Mouse (Mus musculus) left cerebral cortex, postnatal 36 days (tissue): Measurements from ENCODE around the gene Gabpb1. TPM values are rescaled to one million over a fixed set of nuclear protein-coding genes. Genes with fewer than 3 reads are reported as not detected.
"Not testable (repeated sequence)": the region's sequence is repeated elsewhere in the genome, so short reads cannot be mapped to it uniquely, and the experiment has no call there.

Source experiments
- DNase-seq, 2 experiments: peaks; one replicate each; pipeline ENCODE4 v3.0.0; 2021 to 2022; ENCODE audit warnings: low spot score in 2 of 2, mixed read lengths in 1 of 2
- intact Hi-C: fragments of 180-260 bp; cut with DNase I; formaldehyde crosslinking; loops from one replicate; pipeline ENCODE4 v1.15.1; 2025
- total RNA-seq, 2 experiments: library from RNA; stranded (reverse); gene quantifications; 2 replicates each; pipeline ENCODE4 v1.2.3; 2021

The Gabpb1 gene
- total RNA-seq, 2 experiments from 2014 or later, result 17.2 to 22.7 TPM

- DNase-seq, result no peak
- intact Hi-C loops, result no loop called here
These were observed 28.4 kb downstream of the Gabpb1 start for GRCm38 (mm10) chr2:126647762-126648161.

- intact Hi-C loops, result no loop called here
- DNase-seq, result no peak
These were observed 29.7 kb downstream of the Gabpb1 start for GRCm38 (mm10) chr2:126646461-126646860.

GRCm38 (mm10) chr2:126644768-126645167, 31.4 kb downstream of the Gabpb1 start:
- no peak for DNase-seq
- intact Hi-C loops, result no loop called here

- no peak for DNase-seq
- intact Hi-C loops, result no loop called here
These were observed 35.8 kb downstream of the Gabpb1 start for GRCm38 (mm10) chr2:126640298-126640697.

- DNase-seq, result no peak
- intact Hi-C loops, result no loop called here
These were observed 40.0 kb downstream of the Gabpb1 start for GRCm38 (mm10) chr2:126635939-126636823.

- intact Hi-C loops, result no loop called here
- no peak for DNase-seq
These were observed 43.0 kb downstream of the Gabpb1 start for GRCm38 (mm10) chr2:126633165-126633564.

- DNase-seq, result no peak
- intact Hi-C loops, result no loop called here
These were observed 47.6 kb downstream of the Gabpb1 start for GRCm38 (mm10) chr2:126628455-126628995.

GRCm38 (mm10) chr2:126623138-126623537, 53.0 kb downstream of the Gabpb1 start:
- intact Hi-C loops, result no loop called here
- no peak for DNase-seq

- DNase-seq, result no peak
These were observed 53.7 kb downstream of the Gabpb1 start for GRCm38 (mm10) chr2:126622455-126622854.

GRCm38 (mm10) chr2:126619249-126619704, 56.9 kb downstream of the Gabpb1 start, which contains the start of gene Hdc:
Gene Hdc (minus strand): TSS chr2:126619299.
- intact Hi-C loops, result no loop called here

More at GRCm38 (mm10) chr2:126622455-126622854, 53.7 kb downstream of the Gabpb1 start:
- intact Hi-C loops, result no loop called here

GRCm38 (mm10) chr2:126618470-126619179, 57.5 kb downstream of the Gabpb1 start:
- intact Hi-C loops, result no loop called here
- no peak for DNase-seq

More at GRCm38 (mm10) chr2:126619249-126619704, 56.9 kb downstream of the Gabpb1 start, which contains the start of gene Hdc:
- DNase-seq, result no peak

- intact Hi-C loops, result no loop called here
- no peak for DNase-seq
These were observed 60.8 kb downstream of the Gabpb1 start for GRCm38 (mm10) chr2:126615355-126615754.

GRCm38 (mm10) chr2:126609600-126609999, 66.5 kb downstream of the Gabpb1 start:
- DNase-seq, intact Hi-C loops: not testable (repeated sequence)

GRCm38 (mm10) chr2:126607553-126608203, 68.5 kb downstream of the Gabpb1 start:
- no peak for DNase-seq
- intact Hi-C loops, result no loop called here

GRCm38 (mm10) chr2:126606688-126607062, 69.5 kb downstream of the Gabpb1 start:
- intact Hi-C loops, result no loop called here
- DNase-seq, result no peak

GRCm38 (mm10) chr2:126606061-126606687, 70.0 kb downstream of the Gabpb1 start:
- no peak for DNase-seq
- intact Hi-C loops, result no loop called here

- intact Hi-C loops, result no loop called here
These were observed 74.1 kb downstream of the Gabpb1 start for GRCm38 (mm10) chr2:126601918-126602600.

GRCm38 (mm10) chr2:126600533-126600932, 75.6 kb downstream of the Gabpb1 start:
- no peak for DNase-seq
- intact Hi-C loops, result no loop called here

More at GRCm38 (mm10) chr2:126601918-126602600, 74.1 kb downstream of the Gabpb1 start:
- DNase-seq, result no peak

GRCm38 (mm10) chr2:126599005-126599404, 77.1 kb downstream of the Gabpb1 start:
- no peak for DNase-seq
- intact Hi-C loops, result loop anchor here (5.0 to 10.0 kb wide), 2 partner anchors 63 to 406 kb away; partner anchors contain the start of gene Ap4e1
